Mouse (Mus musculus) liver, embryonic 15.5 days (tissue): ENCODE measurements around the gene Mast4. TPM values are rescaled to one million over a fixed set of nuclear protein-coding genes. Genes with fewer than 3 reads are reported as not detected.

Experiments used
- ATAC-seq: fragments of 200-750 bp; cut with Nextera tagmentation; 2 replicates; pipeline ENCODE4 v1.8.0; 2017; ENCODE audit warnings: moderate number of reproducible peaks, mild to moderate bottlenecking, moderate library complexity; ENCODE audit not compliant: insufficient read depth
- H3K27ac ChIP-seq: fragments of 300-500 bp; sonication (generic); replicated peaks from 2 replicates; pipeline ENCODE4 v1.5.1; 2015; ENCODE audit warnings: mild to moderate bottlenecking, inconsistent platforms
- H3K27me3 ChIP-seq: fragments of 300-500 bp; sonication (generic); 2 replicates; pipeline ENCODE4 v1.6.1; 2015; ENCODE audit warnings: mild to moderate bottlenecking, inconsistent platforms
- H3K36me3 ChIP-seq: fragments of 300-500 bp; sonication (generic); replicated peaks from 2 replicates; pipeline ENCODE4 v1.6.1; 2015; ENCODE audit warnings: moderate library complexity, mild to moderate bottlenecking, inconsistent platforms
- H3K4me1 ChIP-seq: fragments of 300-500 bp; sonication (generic); replicated peaks from 2 replicates; pipeline ENCODE4 v1.6.1; 2015; ENCODE audit warnings: inconsistent platforms
- H3K4me2 ChIP-seq: fragments of 300-500 bp; sonication (generic); 2 replicates; pipeline ENCODE4 v1.6.1; 2015; ENCODE audit warnings: moderate library complexity, mild to moderate bottlenecking, inconsistent platforms
- H3K4me3 ChIP-seq: fragments of 300-500 bp; sonication (generic); replicated peaks from 2 replicates; pipeline ENCODE4 v1.5.1; 2015; ENCODE audit warnings: mild to moderate bottlenecking, inconsistent platforms
- H3K9ac ChIP-seq: fragments of 300-500 bp; sonication (generic); 2 replicates; pipeline ENCODE4 v1.6.1; 2015; ENCODE audit warnings: moderate library complexity, mild to moderate bottlenecking, inconsistent platforms
- H3K9me3 ChIP-seq: fragments of 300-500 bp; sonication (generic); replicated peaks from 2 replicates; pipeline ENCODE4 v1.6.1; 2016; ENCODE audit warnings: inconsistent platforms
- WGBS: fragments of 180-500 bp; shearing (Covaris S2); methylation state at CpG from one replicate; pipeline ENCODE4 v1.1.7; 2015; ENCODE audit warnings: mixed read lengths; ENCODE audit not compliant: insufficient replicate concordance; 5-methylcytosine and 5-hydroxymethylcytosine counted together
- polyA plus RNA-seq: library from polyadenylated mRNA; unstranded; fragments of >200 nt; fragmentation: Nextera tagmentation; extraction: Ambion mirVana; gene quantifications from 2 replicates; pipeline ENCODE4 v1.2.1, GENCODE M21; 2015

Gene Mast4
- polyA plus RNA-seq, 1 experiment from 2014 or later, result 2.1 TPM

DNA sequence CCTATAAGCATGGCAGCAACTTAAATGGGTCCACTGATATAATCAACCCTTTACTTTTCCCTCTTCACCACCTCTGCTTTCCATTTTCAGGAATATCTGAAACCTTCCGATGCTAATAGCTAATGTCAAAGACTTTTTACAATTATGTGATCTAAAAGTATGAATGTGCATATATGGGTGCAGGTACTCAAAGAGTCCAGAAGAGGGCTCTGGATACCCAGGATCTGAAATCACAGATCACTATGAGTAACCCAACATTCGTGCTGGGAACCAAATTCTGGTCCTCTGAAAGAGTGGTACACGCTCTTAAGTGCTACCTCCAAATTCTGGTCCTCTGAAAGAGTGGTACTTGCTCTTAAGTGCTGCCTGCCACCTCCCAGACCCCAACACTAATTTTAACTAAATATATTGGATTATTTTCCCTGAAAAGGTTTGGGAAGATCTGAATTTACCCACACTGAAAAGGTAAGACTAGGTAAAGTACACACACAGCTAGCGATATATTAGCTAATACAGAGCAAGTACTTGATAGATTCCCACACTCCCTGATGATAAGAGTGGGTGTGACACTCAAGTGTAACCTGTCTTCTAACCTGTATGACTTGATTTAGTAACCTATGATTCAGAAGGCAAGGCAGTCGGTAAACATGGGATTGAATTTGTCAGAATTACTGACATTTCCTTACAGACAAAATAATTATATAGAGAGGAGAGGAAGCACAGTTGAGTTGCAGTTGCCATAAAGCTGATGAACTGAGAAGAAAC is 424.5 kb downstream of the Mast4 start:
- Histone ChIP-seq H3K9me3 (no peaks in the 10 kb centered on the region), H3K27ac (no peak overlapping the region), H3K27me3 (no peaks in the 10 kb centered on the region), H3K4me1 (peaks cover 12% of the 10 kb centered on the region), H3K9ac (no peak overlapping the region), H3K4me2 (no peak overlapping the region), H3K36me3 (no peaks in the 10 kb centered on the region), H3K4me3 (no peak overlapping the region)
- WGBS, result 71% methylated on average over 5 of the region's 5 CpGs
- no peak for ATAC-seq

DNA sequence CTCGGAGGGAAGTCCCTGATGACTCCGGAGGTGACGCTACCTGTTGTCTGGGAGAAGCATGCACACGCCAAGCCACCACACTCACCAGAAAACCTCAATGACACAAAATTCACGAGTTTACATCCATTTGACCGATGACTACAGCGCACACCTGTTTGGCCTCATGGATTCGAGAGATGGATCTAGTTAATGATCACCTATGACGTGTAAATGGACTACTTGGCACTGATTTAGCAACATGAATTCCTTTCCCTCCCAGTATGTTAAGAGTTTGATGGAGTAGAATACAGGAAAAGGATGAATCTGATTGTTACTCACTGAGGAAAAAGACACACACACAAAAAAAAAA is 427.7 kb downstream of the Mast4 start:
- peak overlapping the region; percentile 61 for H3K27ac ChIP-seq
- ATAC-seq, result peak; percentile 15
- peak overlapping the region; percentile 86 for H3K4me2 ChIP-seq
- peak overlapping the region; percentile 63 for H3K4me3 ChIP-seq
- peaks cover 15% of the 10 kb centered on the region for H3K4me1 ChIP-seq
- 9% methylated on average over 9 of the region's 9 CpGs for WGBS
- H3K27me3 ChIP-seq, result no peaks in the 10 kb centered on the region
- H3K9ac ChIP-seq, result peak overlapping the region; percentile 58; the same call in 1 of the 2 replicates
- no peaks in the 10 kb centered on the region for H3K9me3 ChIP-seq
- H3K36me3 ChIP-seq, result no peaks in the 10 kb centered on the region

DNA sequence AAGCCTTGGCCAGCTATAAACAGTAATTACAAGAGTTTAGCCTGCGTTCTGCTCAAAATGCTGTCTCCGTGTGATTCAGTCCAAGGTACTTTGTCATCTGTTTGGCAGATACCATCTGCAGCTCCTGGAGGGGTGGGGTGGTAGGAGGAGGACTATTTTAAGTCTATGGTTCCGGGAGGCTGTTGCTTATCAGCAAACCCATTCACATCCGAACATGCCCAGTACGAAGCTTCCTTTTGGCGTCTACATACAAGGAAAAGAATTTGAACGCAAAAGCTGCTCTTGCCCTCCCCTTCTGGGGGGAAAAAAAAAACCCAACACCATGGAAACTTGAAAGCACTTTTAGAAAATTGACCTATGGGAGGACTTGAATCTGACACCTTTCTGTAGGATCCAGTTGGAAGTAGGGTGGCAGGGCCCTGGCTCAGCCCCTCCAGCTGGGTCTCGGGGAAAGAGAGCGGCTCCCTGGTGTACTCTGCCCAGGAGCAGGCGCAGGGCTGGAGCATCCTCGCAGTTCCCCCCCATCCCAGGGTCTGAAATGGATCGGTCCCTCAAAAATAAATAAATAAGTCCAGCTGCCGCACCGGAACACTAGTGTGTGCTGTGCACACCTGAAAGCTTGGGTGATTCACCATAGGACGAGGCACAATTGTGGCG is 428.2 kb downstream of the Mast4 start:
- H3K9me3 ChIP-seq, result no peaks in the 10 kb centered on the region
- ATAC-seq, result peak; percentile 91
- H3K27me3 ChIP-seq, result no peaks in the 10 kb centered on the region
- H3K27ac ChIP-seq, result peak overlapping the region; percentile 61
- H3K4me3 ChIP-seq, result peak overlapping the region; percentile 63
- H3K4me1 ChIP-seq, result peaks cover 15% of the 10 kb centered on the region
- no peaks in the 10 kb centered on the region for H3K36me3 ChIP-seq
- peak overlapping the region; percentile 86 for H3K4me2 ChIP-seq
- WGBS, result 1% methylated on average over 16 of the region's 16 CpGs
- H3K9ac ChIP-seq, result peak overlapping the region; percentile 58

DNA sequence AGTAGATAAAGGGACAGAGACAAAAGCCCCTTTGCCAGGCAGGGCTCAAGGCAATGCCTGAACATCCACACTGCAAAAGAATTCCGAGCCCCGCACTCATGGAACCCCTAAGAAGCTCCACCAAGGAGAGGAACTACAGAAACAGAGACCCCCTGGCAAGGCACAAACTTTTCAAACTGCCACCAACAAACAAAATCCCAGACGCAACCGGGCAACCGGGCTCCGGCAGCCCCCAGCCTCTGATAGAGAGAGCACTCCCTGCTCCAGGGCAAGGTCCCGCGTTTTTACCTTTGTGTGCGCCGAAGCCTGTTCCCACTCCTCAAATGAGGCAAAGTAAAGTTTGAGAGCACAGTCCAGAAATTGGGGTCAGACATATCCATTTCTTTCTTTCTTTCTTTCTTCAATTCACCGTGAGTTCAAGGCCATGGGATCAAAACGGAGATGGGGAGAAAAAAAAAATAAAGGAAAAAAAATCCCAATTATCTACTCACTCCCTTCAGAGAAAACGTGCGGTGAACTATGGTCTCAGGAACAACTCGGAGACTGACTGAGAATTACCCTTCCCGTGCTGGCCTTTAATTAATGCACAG is 428.8 kb downstream of the Mast4 start:
- ATAC-seq, result no peak
- Histone ChIP-seq H3K9me3 (no peaks in the 10 kb centered on the region), H3K4me3 (peak overlapping the region; percentile 63), H3K36me3 (no peaks in the 10 kb centered on the region), H3K27ac (peak overlapping the region; percentile 61), H3K9ac (peak overlapping the region; percentile 58), H3K27me3 (no peaks in the 10 kb centered on the region), H3K4me1 (peaks cover 15% of the 10 kb centered on the region), H3K4me2 (peak overlapping the region; percentile 86)
- WGBS, result 1% methylated on average over 16 of the region's 16 CpGs

DNA sequence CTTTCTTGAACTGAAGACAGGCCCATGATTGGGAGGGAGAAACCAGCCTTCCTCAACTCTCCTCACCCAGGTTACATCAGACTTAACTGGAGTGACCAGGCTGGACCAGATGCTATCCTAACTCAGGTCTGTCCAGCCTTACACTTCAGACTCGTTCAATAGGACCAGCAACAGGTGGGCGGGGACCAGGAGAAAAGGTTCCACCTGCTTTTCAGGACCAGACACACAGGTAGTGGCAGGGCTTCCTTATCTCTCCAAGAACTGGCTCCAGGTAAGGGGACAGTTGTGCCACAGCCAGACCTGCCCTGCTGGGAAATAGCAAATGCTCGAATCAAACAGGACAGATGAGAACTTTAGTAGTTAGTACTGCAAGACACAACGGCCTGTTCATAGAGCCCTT is 430.6 kb downstream of the Mast4 start:
- WGBS, result 65% methylated on average over 4 of the region's 4 CpGs
- H3K9ac ChIP-seq, result no peak overlapping the region
- H3K27me3 ChIP-seq, result no peaks in the 10 kb centered on the region
- H3K4me2 ChIP-seq, result no peak overlapping the region
- H3K36me3 ChIP-seq, result no peaks in the 10 kb centered on the region
- no peak for ATAC-seq
- no peak overlapping the region for H3K27ac ChIP-seq
- H3K4me3 ChIP-seq, result no peak overlapping the region
- no peaks in the 10 kb centered on the region for H3K9me3 ChIP-seq
- peaks cover 23% of the 10 kb centered on the region for H3K4me1 ChIP-seq

DNA sequence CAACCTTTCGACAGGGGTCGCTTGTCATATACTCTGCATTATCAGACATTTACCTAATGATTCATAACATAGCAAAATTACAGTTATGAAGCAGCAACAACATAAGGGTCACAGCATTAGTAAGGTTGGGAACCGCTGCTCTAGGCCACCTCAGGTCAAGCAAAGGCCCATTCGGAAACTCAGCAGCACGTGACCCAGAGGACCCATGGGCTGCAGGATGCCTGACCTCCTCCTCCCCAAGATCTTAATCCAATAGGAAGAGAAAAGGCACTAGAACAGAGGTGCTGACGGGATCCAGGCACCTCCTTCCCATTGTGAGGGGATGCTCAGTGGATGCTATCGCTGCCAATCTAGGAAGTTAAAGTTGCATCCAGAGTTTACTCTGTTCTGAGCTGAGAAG is 432.2 kb downstream of the Mast4 start:
- no peak overlapping the region for H3K9ac ChIP-seq
- no peak overlapping the region for H3K4me2 ChIP-seq
- no peaks in the 10 kb centered on the region for H3K9me3 ChIP-seq
- 76% methylated on average over 7 of the region's 7 CpGs for WGBS
- ATAC-seq, result no peak
- H3K36me3 ChIP-seq, result no peaks in the 10 kb centered on the region
- no peak overlapping the region for H3K4me3 ChIP-seq
- H3K27me3 ChIP-seq, result no peaks in the 10 kb centered on the region
- H3K27ac ChIP-seq, result no peak overlapping the region
- H3K4me1 ChIP-seq, result peaks cover 26% of the 10 kb centered on the region

DNA sequence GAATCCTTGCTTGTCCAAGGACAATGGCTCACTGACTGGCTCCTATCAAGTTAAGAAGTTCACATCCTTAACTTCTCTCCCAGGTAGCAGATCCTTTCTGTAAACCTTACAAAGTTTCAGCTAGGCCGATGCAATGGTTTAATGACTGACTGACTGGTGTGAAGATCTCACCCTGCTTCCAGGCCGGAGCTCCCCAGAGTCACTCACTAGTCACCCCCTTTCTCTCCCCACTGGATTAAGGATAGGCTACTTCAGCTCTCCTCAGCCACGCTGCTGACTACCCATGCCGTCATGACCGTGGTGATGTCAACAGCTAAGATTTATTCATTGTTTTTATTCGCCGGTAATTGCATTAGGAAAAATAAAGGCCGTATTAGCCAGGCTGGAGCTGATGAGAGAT is 433.8 kb downstream of the Mast4 start:
- Histone ChIP-seq H3K4me1 (peaks cover 20% of the 10 kb centered on the region), H3K4me3 (no peak overlapping the region), H3K27ac (no peak overlapping the region), H3K27me3 (no peaks in the 10 kb centered on the region), H3K36me3 (no peaks in the 10 kb centered on the region), H3K4me2 (no peak overlapping the region), H3K9ac (no peak overlapping the region), H3K9me3 (no peaks in the 10 kb centered on the region)
- ATAC-seq, result no peak
- 83% methylated on average over 8 of the region's 8 CpGs for WGBS

DNA sequence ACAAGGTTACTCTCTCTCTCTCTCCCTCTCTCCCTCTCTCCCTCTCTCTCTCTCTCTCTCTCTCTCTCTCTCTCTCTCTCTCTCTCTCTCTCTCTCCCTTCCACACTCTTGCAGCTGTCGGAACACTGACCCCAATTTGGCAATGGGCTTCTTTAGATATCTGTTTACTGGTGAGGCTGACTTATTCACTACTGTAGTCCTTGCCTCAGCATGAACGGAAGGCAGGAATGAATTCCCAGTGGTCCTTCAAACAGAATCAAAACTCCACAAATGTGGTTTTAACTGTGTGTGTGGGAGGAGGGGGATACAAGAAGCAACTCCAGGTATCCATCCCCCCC is 434.2 kb downstream of the Mast4 start:
- Histone ChIP-seq H3K4me3 (no peak overlapping the region), H3K4me1 (peaks cover 15% of the 10 kb centered on the region), H3K36me3 (no peaks in the 10 kb centered on the region), H3K27me3 (no peaks in the 10 kb centered on the region), H3K4me2 (no peak overlapping the region), H3K9me3 (no peaks in the 10 kb centered on the region), H3K27ac (no peak overlapping the region), H3K9ac (no peak overlapping the region)
- 54% methylated on average over 2 of the region's 2 CpGs for WGBS
- ATAC-seq, result no peak

DNA sequence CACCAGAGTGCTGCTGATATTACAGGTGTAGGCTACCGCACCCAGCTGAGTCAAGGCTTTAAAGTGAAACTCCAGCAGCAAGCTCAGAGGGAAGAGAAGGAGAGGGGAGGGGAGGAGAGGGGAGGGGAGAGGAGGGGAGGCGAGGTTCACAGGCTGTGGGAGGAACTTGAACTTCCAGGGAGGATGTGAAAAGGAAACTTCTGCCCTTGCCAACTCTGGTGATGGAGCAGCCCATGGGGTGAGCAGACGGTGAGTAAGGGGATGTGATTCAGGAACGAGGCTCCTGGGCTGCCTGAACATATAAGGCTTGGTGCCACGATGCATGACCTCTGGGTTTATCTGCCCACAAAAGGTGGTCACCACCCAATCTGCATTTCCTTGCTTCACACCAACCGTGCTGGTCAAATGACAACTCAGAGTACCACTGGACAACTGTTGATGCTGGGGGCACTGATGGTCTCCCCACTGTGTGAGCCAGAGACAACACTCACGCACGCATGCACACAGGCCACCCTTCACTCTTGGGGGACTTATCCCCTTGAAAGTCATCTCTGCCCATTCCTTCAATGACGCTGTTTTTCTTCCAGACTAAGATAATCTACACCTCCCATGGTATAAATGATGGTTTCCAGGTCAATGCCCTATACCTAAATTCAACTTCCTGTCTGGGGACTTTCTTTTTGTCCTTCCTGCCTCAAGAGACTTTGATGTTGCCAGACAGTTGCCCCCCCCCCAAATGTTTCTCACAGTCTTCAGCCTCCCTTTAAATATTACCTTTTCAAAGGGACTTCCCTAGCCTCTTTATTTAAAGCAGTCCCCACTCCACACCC is 434.8 kb downstream of the Mast4 start:
- Histone ChIP-seq H3K4me3 (no peak overlapping the region), H3K9me3 (no peaks in the 10 kb centered on the region), H3K4me2 (no peak overlapping the region), H3K4me1 (peaks cover 13% of the 10 kb centered on the region), H3K36me3 (no peaks in the 10 kb centered on the region), H3K9ac (no peak overlapping the region), H3K27me3 (no peaks in the 10 kb centered on the region), H3K27ac (no peak overlapping the region)
- WGBS, result 40% methylated on average over 9 of the region's 9 CpGs
- ATAC-seq, result no peak

DNA sequence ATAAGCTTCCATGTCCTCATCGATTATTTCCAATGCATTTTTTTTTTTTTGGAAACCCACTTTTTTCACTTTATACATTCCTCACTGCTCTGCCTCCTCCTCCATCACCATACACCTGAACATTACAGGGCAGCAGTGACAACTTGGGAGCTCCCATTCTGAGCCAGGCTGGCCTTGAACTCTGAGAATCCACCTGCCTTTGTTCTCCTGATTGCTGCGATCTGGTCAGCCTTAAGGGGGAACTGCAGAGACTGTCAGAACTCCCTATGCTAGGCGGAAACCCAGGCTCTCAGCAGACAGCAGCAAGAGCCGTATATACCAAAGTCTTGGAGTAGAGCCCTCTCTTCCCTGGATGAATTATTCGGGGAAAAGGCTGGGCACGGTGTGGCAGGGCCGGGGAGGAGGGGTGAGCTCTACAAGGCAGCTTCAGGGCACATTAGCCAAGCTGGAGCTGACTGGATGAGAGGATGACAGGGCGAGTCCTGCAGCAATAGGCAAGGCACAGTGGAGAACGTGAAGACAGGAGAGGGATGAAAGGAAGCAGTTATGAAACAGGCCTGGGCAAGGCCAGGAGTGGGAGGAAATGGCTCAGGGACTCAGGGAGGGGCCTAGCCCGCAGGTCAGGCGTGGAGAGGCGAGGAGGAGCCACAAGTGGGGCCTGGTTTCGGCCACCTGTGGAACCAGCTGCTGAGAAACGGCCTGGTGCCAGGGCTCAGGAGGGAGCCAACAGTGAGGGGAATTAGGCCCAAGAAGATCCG is 435.7 kb downstream of the Mast4 start:
- H3K4me3 ChIP-seq, result no peak overlapping the region
- H3K27me3 ChIP-seq, result no peaks in the 10 kb centered on the region
- H3K9me3 ChIP-seq, result no peaks in the 10 kb centered on the region
- peaks cover 11% of the 10 kb centered on the region for H3K4me1 ChIP-seq
- H3K4me2 ChIP-seq, result no peak overlapping the region
- 0 out of 2 replicates have a peak, but pooled peaks have one; percentile 15 for ATAC-seq
- H3K9ac ChIP-seq, result no peak overlapping the region
- 49% methylated on average over 15 of the region's 15 CpGs for WGBS
- no peak overlapping the region for H3K27ac ChIP-seq
- H3K36me3 ChIP-seq, result no peaks in the 10 kb centered on the region
